Mouse (Mus musculus) v-Abl transformed pro-B cells (cell line): ENCODE results near the gene Ssbp2.

ENCODE experiments used
- in situ Hi-C, 2 experiments: fragments of 400-800 bp; cut with MboI; formaldehyde crosslinking; loops; one replicate each; pipeline ENCODE4 v1.15.1; 2025; ENCODE audit not compliant: unreplicated experiment in 2 of 2

Ssbp2 gene

GRCm38 (mm10) chr13:91460621-91461284 is 670 bp downstream of the Ssbp2 start:
- in situ Hi-C loops, result loop anchor here (10.0 to 25.0 kb wide), 4 partner anchors 54 to 496 kb away; partner anchors contain the start of genes Atg10 (in 1 of the 2) and Zcchc9 (in 1 of the 2)

GRCm38 (mm10) chr13:91461299-91461698 is 1.2 kb downstream of the Ssbp2 start:
- in situ Hi-C loops, result loop anchor here (10.0 to 25.0 kb wide), 4 partner anchors 54 to 496 kb away; partner anchors contain the start of genes Atg10 (in 1 of the 2) and Zcchc9 (in 1 of the 2)

GRCm38 (mm10) chr13:91461711-91462351 is 1.7 kb downstream of the Ssbp2 start:
- in situ Hi-C loops, result loop anchor here (10.0 to 25.0 kb wide), 4 partner anchors 53 to 497 kb away; partner anchors contain the start of genes Atg10 (in 1 of the 2) and Zcchc9 (in 1 of the 2)

- in situ Hi-C loops, result loop anchor here (10.0 to 25.0 kb wide), 4 partner anchors 52 to 498 kb away; partner anchors contain the start of genes Atg10 (in 1 of the 2) and Zcchc9 (in 1 of the 2)
Observed at GRCm38 (mm10) chr13:91462395-91462794, 2.3 kb downstream of the Ssbp2 start.

DNA sequence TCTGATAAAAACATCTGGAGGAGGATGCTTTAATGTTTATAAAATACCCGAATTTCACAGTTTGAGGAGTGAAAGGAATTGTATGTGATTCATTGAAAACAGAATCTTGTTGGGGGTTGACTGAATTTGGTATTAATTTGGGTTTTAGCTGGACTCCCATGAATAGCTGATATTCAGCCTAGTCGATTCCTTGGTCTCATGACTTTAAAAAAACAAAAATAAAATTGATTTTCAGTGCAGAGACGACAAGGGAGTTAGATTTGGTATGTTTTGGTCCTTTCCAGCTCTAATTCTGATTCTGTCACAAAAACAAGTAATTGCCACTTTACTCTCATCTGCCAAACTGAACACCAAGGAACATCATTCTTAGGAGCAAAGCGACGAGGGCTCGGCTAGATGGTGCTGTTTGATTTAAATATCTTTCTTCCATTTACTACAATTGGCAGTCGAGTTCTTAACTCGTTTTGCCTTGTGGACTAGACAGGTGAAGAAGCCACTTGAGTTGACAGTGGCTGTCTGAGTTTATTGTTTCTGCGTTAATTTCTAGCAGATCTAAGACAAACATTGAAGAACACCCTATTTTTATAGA is 2.9 kb downstream of the Ssbp2 start:
- in situ Hi-C loops, result loop anchor here (10.0 to 25.0 kb wide), 4 partner anchors 52 to 498 kb away; partner anchors contain the start of genes Atg10 (in 1 of the 2) and Zcchc9 (in 1 of the 2)

GRCm38 (mm10) chr13:91465002-91465715 is 5.1 kb downstream of the Ssbp2 start:
- in situ Hi-C loops, result loop anchor here (5.0 to 25.0 kb wide), 5 partner anchors 50 to 500 kb away; partner anchors contain the start of genes Atg10 (in 1 of the 2) and Zcchc9 (in 1 of the 2)

- in situ Hi-C loops, result loop anchor here (5.0 to 25.0 kb wide), 3 partner anchors 161 to 341 kb away; partner anchors contain the start of genes Atg10 (in 1 of the 2) and Zcchc9 (in 1 of the 2)
Observed at GRCm38 (mm10) chr13:91471566-91471965, 11.5 kb downstream of the Ssbp2 start.

GRCm38 (mm10) chr13:91471980-91472379 is 11.9 kb downstream of the Ssbp2 start:
- in situ Hi-C loops, result loop anchor here (5.0 to 25.0 kb wide), 3 partner anchors 160 to 340 kb away; partner anchors contain the start of genes Atg10 (in 1 of the 2) and Zcchc9 (in 1 of the 2)

DNA sequence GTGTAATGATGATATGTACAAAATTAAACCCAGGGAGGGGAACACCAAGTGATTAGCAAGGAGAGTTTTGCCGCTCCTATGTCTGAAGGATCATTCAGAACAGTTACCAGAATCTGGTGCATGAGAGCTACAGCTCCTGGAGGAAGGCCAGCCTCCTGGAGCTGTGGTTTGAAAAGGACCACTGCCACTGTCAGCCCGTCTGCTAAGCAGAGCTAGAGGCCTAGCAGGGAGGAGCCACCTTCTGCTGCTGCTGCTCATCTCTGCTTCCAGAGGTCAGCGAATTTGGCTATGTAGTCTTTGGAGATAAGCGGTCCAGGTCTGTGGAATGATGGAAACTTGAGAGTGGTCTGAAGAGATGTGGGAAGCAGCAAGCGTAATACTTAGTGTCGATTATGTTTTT is 13.4 kb downstream of the Ssbp2 start:
- in situ Hi-C loops, result loop anchor here (5.0 to 25.0 kb wide), 3 partner anchors 159 to 339 kb away; partner anchors contain the start of genes Atg10 (in 1 of the 2) and Zcchc9 (in 1 of the 2)

DNA sequence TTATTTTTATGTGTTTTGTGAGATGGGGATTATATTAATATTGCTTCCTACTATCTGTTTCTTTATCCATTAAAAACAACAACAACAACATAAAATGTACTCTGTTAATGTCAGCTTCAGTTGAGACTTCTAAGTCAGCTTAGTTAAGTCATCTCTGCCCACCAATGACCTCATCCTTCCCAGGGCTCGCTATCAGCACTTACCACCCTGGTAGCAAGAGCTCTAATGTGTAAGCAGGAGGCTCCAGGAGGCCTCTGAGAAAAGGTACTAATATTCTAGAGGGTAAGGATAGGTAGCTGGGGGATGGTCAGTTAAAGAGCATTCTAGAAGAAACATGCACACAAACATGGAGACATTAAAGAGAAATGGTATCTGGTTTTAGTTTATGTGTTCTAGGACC is 13.9 kb downstream of the Ssbp2 start:
- in situ Hi-C loops, result loop anchor here (5.0 to 25.0 kb wide), 3 partner anchors 158 to 338 kb away; partner anchors contain the start of genes Atg10 (in 1 of the 2) and Zcchc9 (in 1 of the 2)

DNA sequence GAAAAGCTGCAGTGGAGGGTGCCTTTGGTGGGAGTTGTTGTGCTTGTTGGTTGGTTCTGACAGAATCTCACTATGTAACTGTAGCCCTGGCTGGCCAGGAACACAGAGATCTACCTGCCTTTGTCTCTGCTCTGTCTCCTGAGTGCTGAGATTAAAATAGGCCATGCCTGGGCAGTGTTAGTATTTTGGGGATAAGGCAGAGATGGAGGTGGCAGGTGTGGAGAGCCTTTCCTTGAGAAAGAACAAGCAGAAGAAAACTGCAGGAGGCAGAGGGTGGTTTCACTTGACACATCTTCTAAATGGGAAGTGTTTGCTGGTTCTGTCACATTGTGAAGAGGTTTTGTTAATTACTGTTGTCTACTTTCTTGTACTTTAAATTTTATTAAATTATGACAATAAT is 15.8 kb downstream of the Ssbp2 start:
- in situ Hi-C loops, result no loop called here

- in situ Hi-C loops, result no loop called here
Observed at GRCm38 (mm10) chr13:91476596-91477100, 16.6 kb downstream of the Ssbp2 start.

GRCm38 (mm10) chr13:91478011-91478410 is 17.9 kb downstream of the Ssbp2 start:
- in situ Hi-C loops, result no loop called here

GRCm38 (mm10) chr13:91484303-91484702 is 24.2 kb downstream of the Ssbp2 start:
- in situ Hi-C loops, result no loop called here

DNA sequence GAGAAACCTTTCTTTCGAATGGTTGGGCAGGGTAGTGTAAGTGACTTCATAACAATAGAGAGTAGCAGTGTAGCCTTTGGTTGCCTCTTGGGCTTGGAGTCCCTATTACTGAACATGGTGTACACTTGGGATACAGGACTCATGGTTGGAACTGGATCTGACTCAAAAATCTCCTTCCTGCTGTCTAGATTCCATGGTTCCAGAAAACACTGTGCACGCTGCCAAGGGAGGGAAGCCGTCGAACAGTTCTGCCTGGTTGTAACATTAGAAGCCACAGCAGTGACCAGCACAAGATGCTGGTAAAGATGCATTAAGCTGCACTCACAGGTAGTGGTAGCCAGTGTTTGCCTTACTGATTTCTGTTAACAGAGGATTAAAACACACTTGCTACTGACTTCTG is 32.0 kb downstream of the Ssbp2 start:
- in situ Hi-C loops, result no loop called here

GRCm38 (mm10) chr13:91497055-91497454 is 37.0 kb downstream of the Ssbp2 start:
- in situ Hi-C loops, result no loop called here

DNA sequence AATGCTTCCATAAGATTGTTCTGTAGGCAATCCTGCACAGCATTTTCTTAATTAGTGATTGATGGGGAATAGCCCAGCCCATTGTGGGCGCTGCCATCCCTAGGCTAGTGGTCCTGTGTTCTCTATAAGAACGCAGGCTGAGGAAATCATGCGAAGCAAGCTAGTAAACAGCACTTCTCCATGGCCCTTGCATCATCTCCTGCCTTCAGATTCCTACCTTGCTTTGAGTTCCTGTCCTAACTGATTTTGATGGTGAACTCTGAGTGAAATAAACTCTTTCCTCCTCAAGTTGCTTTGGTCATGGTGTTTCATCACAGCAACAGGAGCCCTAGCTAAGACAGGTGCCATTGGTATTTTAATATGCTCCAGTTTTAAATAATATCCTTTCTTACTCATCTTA is 41.7 kb downstream of the Ssbp2 start:
- in situ Hi-C loops, result no loop called here

DNA sequence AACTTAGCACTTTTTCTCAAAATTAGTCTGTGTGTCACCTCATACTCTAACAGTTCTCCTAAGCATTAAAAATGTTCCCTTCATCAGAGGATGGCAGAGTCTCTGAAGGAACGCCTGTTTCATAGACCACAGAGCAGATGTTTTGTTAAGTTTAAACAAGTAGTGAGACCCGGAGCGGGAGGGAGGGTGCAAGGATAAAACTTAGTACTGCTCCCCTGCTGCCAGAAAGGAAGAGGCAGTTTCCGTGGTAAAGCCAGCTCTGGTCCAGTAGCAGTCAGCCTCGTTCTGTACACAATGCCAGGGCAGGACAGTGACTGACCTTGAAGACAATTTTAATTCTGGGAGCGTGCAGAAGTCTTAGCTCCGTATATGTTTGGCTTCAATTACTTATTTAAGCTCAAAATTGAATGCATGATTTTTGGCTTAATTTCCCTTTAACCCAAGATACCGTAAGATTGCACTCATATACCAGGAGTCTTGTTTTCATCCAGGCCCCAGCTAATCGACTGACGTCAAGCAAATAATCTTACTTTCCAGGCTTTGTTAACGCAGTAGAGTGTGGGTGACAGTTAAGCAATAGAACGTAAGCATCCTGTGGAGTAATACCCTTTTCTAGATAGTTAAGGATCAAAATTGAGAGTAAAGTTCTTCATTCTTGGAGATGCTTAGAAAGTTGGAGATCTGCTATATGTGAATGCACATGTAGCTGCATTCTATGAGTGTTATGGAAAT is 42.7 kb downstream of the Ssbp2 start:
- in situ Hi-C loops, result no loop called here

DNA sequence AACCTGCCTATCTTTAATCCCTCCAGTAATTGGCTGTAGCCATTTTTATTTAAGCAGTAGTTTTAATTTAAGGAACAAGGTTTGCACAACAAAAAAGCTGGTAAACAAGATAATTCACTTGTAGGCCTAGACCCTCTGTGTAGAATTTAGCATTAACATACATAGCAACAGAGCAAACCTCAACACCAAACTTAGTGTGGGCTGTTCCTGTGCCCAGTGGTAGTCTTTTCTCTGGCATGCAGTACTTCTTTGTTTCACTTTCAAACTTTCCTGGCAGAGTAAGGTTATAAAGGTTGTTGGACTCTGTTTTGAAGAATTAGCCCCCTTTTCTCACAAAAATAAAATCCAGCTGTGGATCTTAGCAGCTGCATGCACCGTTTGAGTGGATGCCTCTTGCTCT is 48.9 kb downstream of the Ssbp2 start:
- in situ Hi-C loops, result no loop called here
